11 mouse cellular contexts compared by ENCODE assay signal in the genomic region with DNA sequence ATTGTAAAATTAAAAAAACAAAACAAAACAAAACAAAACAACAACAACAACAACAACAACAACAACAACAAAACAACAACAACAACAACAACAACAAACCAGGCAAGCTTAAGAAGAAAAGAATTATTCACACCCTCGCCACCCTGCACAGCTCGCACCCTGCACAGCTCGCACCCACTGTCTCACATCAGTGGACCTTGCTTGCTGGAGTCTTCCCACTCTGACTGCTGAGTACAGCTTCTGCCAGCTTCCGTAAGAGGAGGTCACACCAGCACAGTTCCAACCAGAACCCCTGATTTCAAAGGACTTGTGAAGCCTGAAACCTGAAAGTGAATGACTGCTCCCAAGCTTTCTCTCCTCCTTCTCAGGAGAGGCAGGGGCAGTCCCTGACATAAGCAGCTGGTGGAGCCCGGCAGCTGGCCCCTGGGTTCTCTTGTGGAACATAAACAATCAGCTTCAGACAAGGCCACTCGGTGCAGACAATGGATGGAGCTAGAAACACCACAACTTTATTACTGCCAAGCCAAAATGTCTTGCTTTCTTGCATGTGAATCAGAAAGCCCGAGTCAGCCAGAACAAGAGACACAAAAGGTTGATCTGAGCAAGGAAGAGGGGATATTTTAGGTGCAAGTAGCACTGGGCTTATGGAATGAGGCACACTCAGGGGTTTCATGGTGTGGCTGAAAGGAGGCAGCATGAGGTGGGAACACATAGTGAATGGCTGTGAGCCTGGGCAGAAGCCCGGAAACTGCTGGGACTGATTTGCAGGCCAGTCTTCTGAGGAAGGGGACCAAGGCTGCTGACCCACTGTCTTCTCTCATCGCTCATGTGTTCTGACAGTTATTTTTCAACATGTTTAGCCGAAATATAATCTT.
DNase-seq lines count a peak whose midpoint lies in the region; ATAC-seq lines count a peak whose summit lies in the region.
"Had no signal": no experiment of that assay in that cellular context is flagged by ENCODE, and none has a peak within 500 bp of the region (broad histone marks: within the 10 kb centered on the region; RNA-seq: fewer than 3 reads in every experiment).

No protein-coding gene starts in this region.

- no peak overlapping the region for H3K27ac ChIP-seq in limb, embryonic 13.5 days

- 56% methylated on average over 10 of the region's 10 CpGs for WGBS in limb, embryonic 13.5 days

- H3K4me2 ChIP-seq in limb, embryonic 13.5 days (replicated peaks), result no peak overlapping the region

- peaks cover 3% of the 10 kb centered on the region; the same call in 1 of the 2 replicates for H3K4me1 ChIP-seq in limb, embryonic 13.5 days

- peak; percentile 58; the same call in 1 of the 2 replicates for ATAC-seq in limb, embryonic 13.5 days (ENCODE audit: low FRiP score, low read depth)
- no peak for ATAC-seq in megakaryocyte, adult 5-6 weeks (ENCODE audit: poor library complexity, severe bottlenecking)

- H3K9me3 ChIP-seq in limb, embryonic 13.5 days, result no peaks in the 10 kb centered on the region

- peak; percentile 27 to 34 for DNase-seq in cerebellum, postnatal 10 days
- no peak for DNase-seq in cerebellum, adult 18-20 months
- peak; percentile 34 for DNase-seq in ovary, postnatal 36 days (ENCODE audit: low spot score)
- no peak for DNase-seq in ovary, postnatal 14 days (ENCODE audit: low spot score)
- peak; percentile 13 for DNase-seq in yolk sac, embryonic 10.5 days (ENCODE audit: low spot score)
- DNase-seq in left cerebral cortex, postnatal 36 days (ENCODE audit: low spot score in 2 of 2), result no peak
- DNase-seq: cerebellum, postnatal 14 days; gastrocnemius, postnatal 25 days had no signal

- H3K36me3 ChIP-seq in limb, embryonic 13.5 days, result no peaks in the 10 kb centered on the region

- H3K4me3 ChIP-seq in limb, embryonic 13.5 days, result no peak overlapping the region
- H3K4me3 ChIP-seq: myocyte had no signal

- intact Hi-C loops in left cerebral cortex, postnatal 36 days (cut with DNase I), result no loop called here

- no peaks in the 10 kb centered on the region for H3K27me3 ChIP-seq in limb, embryonic 13.5 days

- no peak overlapping the region for H3K9ac ChIP-seq in limb, embryonic 13.5 days

Comparison
In these comparisons a context has a peak if more than half of its experiments do, and no peak if none do; other contexts are left out.
1. DNase-seq: peak in cerebellum, postnatal 10 days (2 of 2), ovary, postnatal 36 days (single experiment) and yolk sac, embryonic 10.5 days (single experiment); none in cerebellum, adult 18-20 months (0 of 2), ovary, postnatal 14 days (single experiment) and left cerebral cortex, postnatal 36 days (0 of 2).